Mouse (Mus musculus) cerebellum, adult 9-10 months (tissue): ENCODE data around the gene Tapt1.
A peak's percentile ranks its signal among the peaks of the same experiment; 100 is the strongest.

Experiments used
- DNase-seq: peaks from one replicate; pipeline ENCODE4 v3.0.0; 2022

Tapt1 gene

GRCm38 (mm10) chr5:44226521-44227461 lies at the start of gene Tapt1:
Gene Tapt1, minus strand, starts transcription at chr5:44226626.
- DNase-seq = peak; percentile 87

GRCm38 (mm10) chr5:44271564-44271963 lies 45.1 kb upstream of the Tapt1 start:
- DNase-seq = no peak

GRCm38 (mm10) chr5:44268524-44268923 lies 42.1 kb upstream of the Tapt1 start:
- peak; percentile 78 for DNase-seq

DNA sequence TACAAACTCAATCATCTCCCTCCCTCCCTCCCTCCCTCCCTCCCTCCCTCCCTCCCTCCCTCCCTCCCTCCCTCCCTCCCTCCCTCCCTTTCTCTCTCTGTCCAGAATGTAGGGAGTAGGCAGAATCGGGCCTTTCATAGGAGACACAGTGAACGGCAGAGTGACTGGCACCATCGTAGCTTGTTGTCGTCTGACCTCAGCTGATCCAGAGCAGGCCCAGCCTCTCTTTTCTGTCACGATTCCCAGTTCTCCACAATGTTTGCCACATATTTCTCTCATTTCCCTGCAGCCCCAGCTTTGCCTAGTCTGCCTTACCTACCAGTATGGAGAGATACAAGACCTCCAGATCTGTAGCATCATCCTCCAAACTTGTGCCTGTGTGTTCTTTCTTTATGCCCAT lies 35.3 kb upstream of the Tapt1 start:
- DNase-seq = no peak

- DNase-seq = no peak
These were observed 34.7 kb upstream of the Tapt1 start for GRCm38 (mm10) chr5:44261172-44261571.

- no peak for DNase-seq
These were observed 33.3 kb upstream of the Tapt1 start for GRCm38 (mm10) chr5:44259678-44260077.

DNA sequence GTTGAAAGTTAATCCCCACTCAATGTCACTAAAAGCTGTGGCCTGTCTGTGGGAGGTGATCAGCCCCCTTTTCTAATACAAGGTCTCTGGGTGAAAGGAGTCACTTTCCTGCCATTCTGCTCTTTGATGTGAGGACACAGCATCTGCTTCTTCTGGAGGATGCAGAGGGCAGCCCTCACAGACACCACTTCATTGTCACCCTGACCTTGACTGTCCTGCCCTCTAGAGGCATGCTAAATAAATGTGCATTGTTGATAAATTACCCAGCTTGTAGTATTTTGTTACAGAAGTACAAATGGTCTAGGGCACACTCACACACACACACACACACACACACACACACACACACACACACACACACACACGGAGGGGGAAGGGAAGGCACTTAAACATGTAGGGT lies 31.7 kb upstream of the Tapt1 start:
- no peak for DNase-seq

GRCm38 (mm10) chr5:44257401-44257800 lies 31.0 kb upstream of the Tapt1 start:
- DNase-seq = no peak

DNA sequence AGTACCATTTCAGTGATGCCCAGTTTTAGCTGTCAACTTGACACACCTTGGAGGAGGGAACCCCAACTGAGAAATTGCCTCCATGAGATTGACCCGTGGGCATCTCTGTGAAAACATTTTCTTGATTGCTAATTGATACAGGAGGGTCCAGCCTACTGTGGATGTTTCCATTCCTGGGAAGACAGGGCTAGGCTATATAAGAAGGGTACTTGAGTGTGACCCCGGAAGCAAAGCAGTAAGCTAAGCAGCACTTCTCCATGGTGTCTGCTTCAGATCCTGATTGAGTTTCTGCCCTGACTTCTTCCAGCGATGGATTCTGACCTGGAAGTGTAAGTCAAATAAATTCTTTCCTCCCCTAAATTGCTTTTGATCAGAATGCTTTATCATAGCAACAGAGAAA lies 30.1 kb upstream of the Tapt1 start:
- DNase-seq = no peak

- no peak for DNase-seq
These were observed 29.5 kb upstream of the Tapt1 start for GRCm38 (mm10) chr5:44255756-44256398.

DNA sequence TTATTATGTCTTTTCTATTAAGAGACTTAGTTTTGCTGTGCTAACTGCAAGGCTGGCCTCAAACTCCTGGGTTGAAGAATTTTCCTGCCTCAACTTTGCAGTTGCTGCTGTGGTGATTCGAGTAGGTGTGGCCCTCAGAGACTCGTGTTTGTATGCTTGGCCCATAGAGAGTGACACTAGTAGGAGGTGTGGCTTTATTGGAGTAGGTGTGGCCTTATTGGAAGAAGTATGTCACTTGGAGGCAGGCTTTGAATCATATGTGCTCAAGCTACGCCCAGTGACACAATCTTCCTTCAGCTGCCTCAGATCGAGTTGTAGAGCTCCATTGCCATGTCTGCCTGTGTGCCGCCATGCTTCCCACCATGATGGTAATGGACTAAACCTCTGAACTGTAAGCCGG lies 27.0 kb upstream of the Tapt1 start:
- DNase-seq = no peak

DNA sequence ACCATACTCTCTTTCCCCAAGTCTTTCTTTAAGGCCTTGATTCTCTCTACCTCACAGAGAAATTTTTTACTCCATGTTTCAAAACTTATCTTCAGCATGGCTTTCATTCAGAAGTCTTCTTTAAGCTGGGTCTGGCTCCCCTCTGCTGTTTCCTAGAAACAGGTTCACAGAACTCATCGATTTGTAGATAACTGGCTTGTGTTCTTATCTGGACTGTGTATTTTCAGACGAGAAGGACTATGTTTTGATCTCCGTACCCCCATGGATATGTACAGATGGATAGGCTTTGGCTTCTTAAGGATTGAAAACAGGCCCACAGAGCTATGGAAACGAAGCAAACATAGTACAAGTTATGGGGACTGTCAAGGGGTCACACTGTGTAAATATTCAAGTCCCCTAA lies 26.0 kb upstream of the Tapt1 start:
- no peak for DNase-seq

- DNase-seq = peak; percentile 50
These were observed 24.0 kb upstream of the Tapt1 start for GRCm38 (mm10) chr5:44250211-44250955.

- DNase-seq = no peak
These were observed 22.9 kb upstream of the Tapt1 start for GRCm38 (mm10) chr5:44249363-44249762.

DNA sequence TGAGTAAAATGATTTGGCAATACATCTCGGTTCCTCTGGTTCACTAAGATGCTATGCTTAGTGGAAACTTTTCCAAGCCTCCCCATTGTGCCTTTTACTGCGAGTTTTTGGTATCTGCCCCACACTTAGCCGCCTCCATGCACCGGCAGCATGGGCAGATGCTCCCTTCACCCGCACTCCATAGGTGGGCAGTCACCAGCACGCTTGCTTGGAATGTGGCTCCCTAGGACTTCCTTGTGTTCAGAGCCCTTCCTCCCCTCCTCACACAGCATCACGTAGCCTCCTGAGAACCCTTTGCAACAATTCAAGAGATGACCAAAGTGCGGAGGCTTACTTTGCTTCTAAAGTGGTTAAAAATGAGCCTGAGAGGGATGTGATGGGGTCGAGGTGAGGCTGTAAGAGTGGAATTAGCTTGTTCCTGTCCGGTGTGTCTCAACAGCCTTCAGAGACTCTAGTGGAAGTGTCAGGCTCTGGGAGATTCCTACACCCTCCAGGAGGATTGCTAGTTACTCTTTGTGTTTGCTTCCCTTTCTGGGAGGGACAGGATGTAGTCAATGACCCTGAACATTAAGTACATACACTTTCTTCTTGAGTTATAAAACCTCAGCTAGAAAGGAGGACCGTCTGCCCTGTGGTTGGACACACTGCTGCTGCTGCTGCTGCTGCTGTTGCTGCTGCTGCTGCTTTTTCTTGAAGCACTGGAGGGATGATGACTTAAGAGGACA lies 20.2 kb upstream of the Tapt1 start:
- no peak for DNase-seq

DNA sequence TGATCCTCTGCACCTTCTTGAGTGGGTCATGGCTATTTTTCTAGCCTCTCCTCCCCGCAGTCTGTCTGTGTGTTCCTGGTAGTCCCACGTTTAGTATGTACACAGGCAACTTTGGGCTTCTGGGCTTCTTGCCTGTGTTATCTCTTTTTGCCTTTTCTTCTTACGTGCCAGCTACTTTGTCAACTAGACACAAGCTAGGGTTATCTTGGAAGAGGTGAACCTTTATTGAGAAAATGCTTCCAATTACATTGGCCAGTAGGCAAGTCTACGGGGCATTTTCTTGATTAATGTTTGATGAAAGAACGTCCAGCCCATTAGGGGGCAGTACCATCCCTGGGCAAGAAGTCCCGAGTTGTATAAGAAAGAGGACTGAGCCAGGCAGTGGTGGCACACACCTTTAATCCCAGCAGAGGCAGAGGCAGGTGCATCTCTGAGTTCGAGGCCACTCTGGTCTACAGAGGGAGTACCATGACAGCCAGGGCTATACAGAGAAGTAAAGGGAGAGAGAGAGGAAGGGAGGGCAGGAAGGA lies 18.5 kb upstream of the Tapt1 start:
- DNase-seq = no peak

DNA sequence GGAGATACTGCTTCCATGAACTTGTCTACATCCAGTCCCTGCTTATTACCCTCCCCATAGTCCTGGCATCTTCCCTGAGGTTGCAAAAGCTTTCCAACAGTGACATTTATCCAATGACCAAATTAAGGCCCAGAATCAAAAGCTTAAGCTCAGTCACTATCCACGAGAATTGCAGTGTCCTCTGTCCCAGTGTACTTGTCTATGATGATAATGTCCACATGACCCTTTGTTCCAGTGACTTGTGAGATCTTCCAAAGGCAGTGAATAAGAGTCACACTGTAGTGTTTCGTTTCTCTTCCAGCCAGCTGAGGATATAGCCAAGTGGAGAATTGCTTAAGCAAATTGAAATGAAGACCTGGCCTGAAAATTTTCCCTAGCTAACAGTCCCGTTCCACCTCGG lies 16.4 kb upstream of the Tapt1 start:
- DNase-seq = no peak

- no peak for DNase-seq
These were observed 15.3 kb upstream of the Tapt1 start for GRCm38 (mm10) chr5:44241726-44242125.

GRCm38 (mm10) chr5:44239187-44240136 lies 13.0 kb upstream of the Tapt1 start:
- peak; percentile 81 for DNase-seq

DNA sequence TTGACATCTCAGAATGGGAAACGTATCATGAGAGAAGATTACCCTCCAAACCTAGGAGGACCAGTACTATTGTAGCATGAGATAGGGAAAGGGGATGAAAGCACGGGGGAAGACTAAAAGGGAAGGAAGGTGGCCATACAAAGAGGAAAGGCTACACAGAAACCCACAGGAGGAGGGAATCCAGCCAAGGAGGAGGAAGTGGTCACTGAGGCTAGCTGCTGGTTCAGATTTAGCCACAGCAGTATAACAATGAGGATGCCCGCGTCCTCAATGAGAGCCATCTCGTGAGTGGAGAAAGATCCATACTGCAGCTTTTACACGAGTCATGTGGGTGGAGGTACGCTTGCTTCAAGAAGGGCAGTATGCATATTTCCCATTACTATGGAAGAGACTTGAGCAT lies 11.8 kb upstream of the Tapt1 start:
- no peak for DNase-seq

- DNase-seq = no peak
These were observed 8.2 kb upstream of the Tapt1 start for GRCm38 (mm10) chr5:44234606-44235005.
